Mouse (Mus musculus): Measurements from ENCODE around the gene Gm20388. TPM values are rescaled to one million over a fixed set of nuclear protein-coding genes. Genes with fewer than 3 reads are reported as not detected.

Gene Gm20388
- polyA plus RNA-seq (2016; fragmentation: Nextera tagmentation; extraction: Ambion mirVana): 2.3 and 2.5 TPM in 2 replicates

DNA sequence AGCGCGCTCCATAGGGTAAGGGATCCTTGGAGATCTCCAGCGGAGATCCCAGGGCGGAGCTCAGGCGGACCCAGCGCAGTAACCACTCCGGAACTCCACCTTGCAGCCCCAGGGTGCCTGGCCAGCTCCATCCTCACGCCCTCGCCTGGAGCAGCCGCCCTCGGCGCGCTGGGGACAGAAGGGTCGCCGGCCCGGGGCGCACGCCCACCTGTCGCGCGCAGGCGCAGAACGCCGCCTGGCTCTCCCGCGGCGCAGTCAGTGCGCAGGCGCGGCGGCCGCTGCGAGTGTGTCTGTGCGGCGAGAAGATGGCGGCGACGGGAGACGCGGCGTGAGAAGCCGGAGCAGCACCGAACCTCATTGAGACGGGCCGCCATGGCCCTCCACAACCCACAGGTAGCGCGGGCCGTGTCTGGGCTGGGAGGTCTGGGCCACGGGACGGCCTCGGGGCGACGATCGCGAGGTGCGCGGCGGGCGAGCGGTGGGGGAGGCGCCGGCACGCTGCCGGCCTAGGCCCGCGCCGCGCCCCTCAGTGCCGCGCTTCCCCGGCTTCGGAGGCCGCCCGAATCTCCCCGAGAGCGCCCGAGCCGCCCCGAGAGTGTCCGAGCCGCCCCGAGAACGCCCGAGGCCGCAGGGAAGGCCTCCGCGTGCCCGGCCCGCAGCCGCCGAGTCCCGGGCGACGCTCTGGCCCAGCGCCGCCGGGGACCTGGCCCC lies at the start of gene Gm20388:
Gm20388 (plus strand) TSS at position 295 of the 711 bp plus-strand sequence.
- peak within 1 kb of the TSS; percentile 98 for H3K27ac ChIP-seq
- H3K9me3 ChIP-seq (replicated peaks): no peaks in the 10 kb centered on the region
- under 1% methylated on average over 81 of the region's 97 CpGs for WGBS
- H3K27me3 ChIP-seq (ENCODE audit: low read depth, poor library complexity, severe bottlenecking): 0 out of 2 replicates have a peak, but pooled peaks cover 3% of the 10 kb centered on the region
- peaks cover 44% of the 10 kb centered on the region for H3K4me1 ChIP-seq
- peak; percentile 96 for DNase-seq (ENCODE audit: low spot score)
- H3K4me3 ChIP-seq: peak within 1 kb of the TSS; percentile 91
- 0 out of 2 replicates have a peak, but pooled peaks cover 4% of the 10 kb centered on the region for H3K36me3 ChIP-seq

DNA sequence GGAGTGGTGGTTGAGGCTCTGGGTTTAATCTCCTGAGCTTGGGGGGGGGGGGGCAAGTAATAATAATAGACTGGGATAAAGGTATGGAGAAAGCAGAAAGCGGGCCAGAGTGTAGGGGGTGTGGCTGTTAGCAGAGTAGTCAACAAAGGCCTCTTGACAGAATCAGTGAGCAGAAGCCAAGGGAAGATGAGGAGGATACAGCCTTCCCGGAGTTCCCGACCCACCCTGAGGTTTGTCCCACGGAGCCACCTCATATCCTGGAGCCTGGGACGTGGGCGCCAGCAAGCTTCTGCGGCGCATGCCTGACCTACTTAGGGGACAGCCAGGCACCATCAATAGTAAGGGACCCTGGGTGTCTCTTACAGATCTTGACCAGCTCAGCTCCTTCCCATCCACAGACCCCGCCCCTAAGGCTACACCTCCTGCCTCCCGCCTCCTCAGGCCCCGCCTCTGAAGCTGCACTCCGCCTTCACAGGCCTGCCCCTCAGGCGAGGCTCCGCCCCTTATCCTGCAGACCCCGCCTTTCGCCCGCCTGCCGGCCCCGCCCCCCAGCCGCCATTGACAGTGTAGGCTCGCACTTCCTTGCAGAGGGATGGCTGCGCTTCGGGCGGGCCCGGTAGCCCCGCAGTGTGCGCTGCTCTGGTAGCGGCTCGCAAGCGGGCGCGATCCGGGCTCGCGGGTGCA lies 48.8 kb upstream of the Gm20388 start, which contains the start of gene Klhl36:
Klhl36 (plus strand) TSS at position 561 of the 684 bp plus-strand sequence.
- 2% methylated on average over 35 of the region's 35 CpGs for WGBS
- peak within 1 kb of the TSS; percentile 68 for H3K4me3 ChIP-seq
- DNase-seq (ENCODE audit: low spot score): peak; percentile 98
- H3K27ac ChIP-seq: peak within 1 kb of the TSS; percentile 81
- no peaks in the 10 kb centered on the region for H3K36me3 ChIP-seq
- H3K9me3 ChIP-seq (replicated peaks): no peaks in the 10 kb centered on the region
- H3K4me1 ChIP-seq: peaks cover 32% of the 10 kb centered on the region
- peaks cover 42% of the 10 kb centered on the region for H3K27me3 ChIP-seq (ENCODE audit: low read depth, poor library complexity, severe bottlenecking)

DNA sequence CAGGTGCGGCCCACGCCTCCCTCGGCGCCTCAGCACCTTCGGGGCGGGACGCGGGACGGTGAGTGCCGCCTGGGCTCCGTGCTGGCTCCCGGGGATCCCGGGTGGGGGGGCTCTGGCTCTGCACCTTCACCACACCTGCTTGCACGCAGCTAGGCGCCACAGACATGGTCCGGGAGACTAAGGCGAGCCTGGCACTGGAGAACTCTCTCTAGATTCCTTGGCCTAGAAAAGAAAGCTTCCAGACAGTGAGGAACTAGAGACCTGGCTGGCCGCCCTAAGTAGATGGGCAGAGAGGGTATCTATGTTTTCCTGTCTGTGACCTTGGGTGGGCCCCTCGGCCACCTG lies 48.3 kb upstream of the Gm20388 start:
- H3K27me3 ChIP-seq (ENCODE audit: low read depth, poor library complexity, severe bottlenecking): peaks cover 42% of the 10 kb centered on the region
- peaks cover 32% of the 10 kb centered on the region for H3K4me1 ChIP-seq
- WGBS: 1% methylated on average over 19 of the region's 19 CpGs
- no peak for DNase-seq (ENCODE audit: low spot score)
- H3K27ac ChIP-seq: peak overlapping the region; percentile 81
- peak overlapping the region; percentile 68 for H3K4me3 ChIP-seq
- no peaks in the 10 kb centered on the region for H3K9me3 ChIP-seq (replicated peaks)
- no peaks in the 10 kb centered on the region for H3K36me3 ChIP-seq

DNA sequence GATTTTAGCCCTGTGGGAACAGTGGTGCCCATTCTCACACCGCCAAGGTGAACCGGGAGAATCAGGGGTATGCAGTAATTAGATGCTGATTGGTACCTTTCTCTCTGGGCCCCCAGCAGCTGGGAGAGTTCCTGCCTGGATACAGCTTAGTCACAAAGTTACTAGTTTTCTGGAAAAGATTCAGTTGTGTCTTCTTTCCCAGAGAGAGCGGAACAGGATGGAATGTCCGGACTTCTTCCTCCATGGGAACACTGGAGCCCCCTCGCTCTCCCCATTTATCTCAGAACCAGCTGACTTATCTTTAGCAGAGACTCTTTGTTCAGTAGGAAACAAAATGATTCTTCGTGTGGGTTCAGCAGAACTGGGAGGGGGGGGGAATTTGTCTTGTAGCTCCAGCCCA lies 47.9 kb upstream of the Gm20388 start:
- peaks cover 42% of the 10 kb centered on the region for H3K27me3 ChIP-seq (ENCODE audit: low read depth, poor library complexity, severe bottlenecking)
- no peaks in the 10 kb centered on the region for H3K36me3 ChIP-seq
- DNase-seq (ENCODE audit: low spot score): no peak
- peak overlapping the region; percentile 68 for H3K4me3 ChIP-seq
- H3K9me3 ChIP-seq (replicated peaks): no peaks in the 10 kb centered on the region
- H3K4me1 ChIP-seq: peaks cover 32% of the 10 kb centered on the region
- WGBS: 16% methylated on average over 6 of the region's 6 CpGs
- H3K27ac ChIP-seq: peak overlapping the region; percentile 81; the same call in 1 of the 2 replicates

DNA sequence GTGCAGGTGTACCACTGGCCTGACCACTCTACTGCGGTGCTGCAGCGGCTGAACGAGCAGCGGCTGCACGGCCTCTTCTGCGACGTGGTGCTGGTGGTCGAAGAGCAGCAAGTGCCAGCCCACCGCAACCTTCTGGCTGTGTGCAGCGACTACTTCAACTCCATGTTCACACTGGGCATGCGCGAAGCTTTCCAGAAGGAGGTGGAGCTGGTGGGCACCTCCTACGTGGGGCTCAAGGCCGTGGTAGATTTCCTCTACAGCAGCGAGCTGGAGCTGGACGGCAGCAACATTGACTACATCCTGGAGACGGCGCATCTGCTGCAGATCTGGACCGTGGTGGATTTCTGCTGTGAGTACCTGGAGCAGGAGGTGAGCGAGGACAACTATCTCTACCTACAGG lies 41.0 kb upstream of the Gm20388 start:
- Histone ChIP-seq H3K27ac (no peak overlapping the region), H3K36me3 (peaks cover 27% of the 10 kb centered on the region), H3K4me3 (no peak overlapping the region), H3K27me3 (ENCODE audit: low read depth, poor library complexity, severe bottlenecking) (peaks cover 25% of the 10 kb centered on the region), H3K4me1 (no peaks in the 10 kb centered on the region), H3K9me3 (replicated peaks) (no peaks in the 10 kb centered on the region; the same call in 1 of the 2 replicates)
- DNase-seq (ENCODE audit: low spot score): no peak
- whole genome bisulfite sequencing: 79% methylated on average over 20 of the region's 20 CpGs

DNA sequence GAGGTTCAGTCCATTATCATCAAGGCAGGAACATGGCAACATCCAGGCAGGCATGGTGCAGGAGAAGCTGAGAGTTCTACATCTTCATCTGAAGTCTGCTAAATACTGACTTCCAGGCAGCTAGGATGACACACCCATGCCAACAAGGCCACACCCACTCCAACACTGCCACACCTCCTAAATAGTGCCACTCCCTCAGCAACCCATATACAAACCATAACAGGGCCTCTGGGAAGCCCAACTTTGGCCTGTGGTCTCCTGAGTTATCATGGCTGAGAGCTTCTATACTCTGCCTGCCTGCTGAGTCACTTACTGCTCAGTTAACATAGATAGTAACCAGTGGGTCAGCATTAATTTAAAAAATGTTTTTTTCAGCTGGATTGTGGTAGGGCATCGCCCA lies 37.5 kb upstream of the Gm20388 start:
- no peak for DNase-seq (ENCODE audit: low spot score)
- WGBS: 95% methylated on average over 1 of the region's 1 CpGs
- no peak overlapping the region for H3K27ac ChIP-seq

DNA sequence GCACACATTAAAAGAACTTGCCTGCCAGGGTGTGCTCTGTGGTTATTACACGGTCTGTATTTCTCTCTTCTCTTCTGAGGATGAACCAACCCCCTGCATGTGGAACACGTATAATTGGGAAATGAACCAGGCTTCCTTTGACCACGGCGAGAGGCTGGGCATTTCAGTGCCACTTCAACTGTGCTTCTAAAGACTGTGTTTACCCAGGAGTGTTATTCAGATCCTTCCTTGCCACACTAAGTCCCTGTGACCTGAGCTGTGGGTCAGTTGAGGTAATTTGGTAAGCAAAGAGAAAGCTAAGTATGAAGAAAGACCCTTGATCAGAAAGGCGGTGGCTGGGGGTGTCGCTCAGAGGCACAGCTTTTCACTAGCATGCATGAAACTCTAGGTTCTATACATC lies 29.3 kb upstream of the Gm20388 start:
- WGBS: 84% methylated on average over 6 of the region's 6 CpGs
- no peak for DNase-seq (ENCODE audit: low spot score)
- H3K27me3 ChIP-seq (ENCODE audit: low read depth, poor library complexity, severe bottlenecking): peaks cover 16% of the 10 kb centered on the region; the same call in 1 of the 2 replicates

More for the DNA sequence above, 37.5 kb upstream of the Gm20388 start:
- H3K4me1 ChIP-seq: peaks cover 5% of the 10 kb centered on the region; the same call in 1 of the 2 replicates
- peaks cover 29% of the 10 kb centered on the region for H3K36me3 ChIP-seq
- no peak overlapping the region for H3K4me3 ChIP-seq
- peaks cover 19% of the 10 kb centered on the region for H3K27me3 ChIP-seq (ENCODE audit: low read depth, poor library complexity, severe bottlenecking)
- H3K9me3 ChIP-seq (replicated peaks): no peaks in the 10 kb centered on the region; the same call in 1 of the 2 replicates

DNA sequence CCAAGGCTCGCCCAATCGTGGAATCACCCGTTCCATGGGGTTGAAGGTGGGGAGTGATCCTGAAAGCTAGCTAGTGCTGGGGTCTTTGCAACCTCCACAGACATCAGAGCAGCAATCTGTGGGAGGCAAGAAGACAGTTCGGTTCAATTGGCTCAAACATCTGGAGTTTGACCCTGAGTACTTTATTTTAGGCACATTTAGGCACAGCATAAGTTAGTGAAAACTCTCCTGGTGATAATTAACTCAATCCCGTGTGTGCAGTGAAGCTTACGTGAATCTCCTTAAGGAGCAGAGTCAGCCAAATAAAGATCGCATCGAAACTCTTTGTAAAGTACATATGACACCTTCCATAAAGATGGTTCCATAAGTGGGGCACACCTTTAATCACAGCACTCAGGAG lies 28.7 kb upstream of the Gm20388 start:
- Histone ChIP-seq H3K4me3 (no peak overlapping the region), H3K27ac (no peak overlapping the region), H3K27me3 (ENCODE audit: low read depth, poor library complexity, severe bottlenecking) (peaks cover 16% of the 10 kb centered on the region; the same call in 1 of the 2 replicates), H3K4me1 (peaks cover 12% of the 10 kb centered on the region), H3K9me3 (replicated peaks) (no peaks in the 10 kb centered on the region), H3K36me3 (no peaks in the 10 kb centered on the region)
- WGBS: 68% methylated on average over 8 of the region's 8 CpGs
- DNase-seq (ENCODE audit: low spot score): no peak

More for the DNA sequence above, 29.3 kb upstream of the Gm20388 start:
- no peaks in the 10 kb centered on the region for H3K9me3 ChIP-seq (replicated peaks)
- H3K4me1 ChIP-seq: peaks cover 14% of the 10 kb centered on the region
- H3K27ac ChIP-seq: no peak overlapping the region
- no peak overlapping the region for H3K4me3 ChIP-seq
- no peaks in the 10 kb centered on the region for H3K36me3 ChIP-seq

DNA sequence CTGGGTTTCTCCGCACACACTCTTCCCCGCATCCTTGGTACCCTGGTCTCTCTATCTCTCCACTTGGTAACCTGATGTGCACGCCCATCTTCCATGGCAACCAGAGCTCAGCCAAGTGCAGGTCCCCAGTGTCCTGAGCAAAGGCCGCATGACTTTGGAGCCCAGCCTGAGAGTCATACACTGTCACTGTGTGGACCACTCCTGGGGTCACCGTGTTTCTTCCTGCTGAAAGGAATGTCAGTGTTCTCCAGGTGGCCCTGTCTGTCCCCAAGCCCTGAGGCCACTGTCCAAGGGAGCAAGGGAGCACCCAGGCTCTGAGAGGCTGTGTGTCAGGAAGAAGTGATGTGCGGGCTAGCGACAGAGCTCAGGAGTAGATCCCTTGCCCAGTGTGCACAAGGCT lies 27.4 kb upstream of the Gm20388 start:
- no peak overlapping the region for H3K27ac ChIP-seq
- peaks cover 12% of the 10 kb centered on the region for H3K4me1 ChIP-seq
- peaks cover 12% of the 10 kb centered on the region; the same call in 1 of the 2 replicates for H3K27me3 ChIP-seq (ENCODE audit: low read depth, poor library complexity, severe bottlenecking)
- no peak overlapping the region for H3K4me3 ChIP-seq
- DNase-seq (ENCODE audit: low spot score): no peak
- 93% methylated on average over 7 of the region's 7 CpGs for WGBS
- H3K9me3 ChIP-seq (replicated peaks): no peaks in the 10 kb centered on the region
- no peaks in the 10 kb centered on the region for H3K36me3 ChIP-seq

DNA sequence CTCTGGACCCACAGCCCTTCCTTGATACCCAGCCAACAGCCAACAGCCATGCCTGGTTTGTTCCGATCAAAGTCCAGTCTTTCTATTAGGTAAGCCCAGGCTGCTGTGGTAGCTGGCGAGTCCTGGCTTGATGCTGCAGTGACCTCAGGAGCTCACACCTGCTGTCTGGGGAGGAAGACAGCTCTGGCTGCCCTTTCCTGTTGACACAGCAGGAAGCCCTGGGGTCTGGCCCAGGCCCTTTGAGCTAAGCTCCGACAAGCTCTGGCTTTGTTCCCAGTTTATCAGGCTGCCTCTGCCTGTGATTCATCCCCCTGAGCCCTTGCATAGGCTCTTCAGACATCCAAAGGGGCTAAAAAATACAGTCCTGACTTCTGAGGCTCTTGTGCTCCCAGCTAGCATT lies 25.0 kb upstream of the Gm20388 start:
- Histone ChIP-seq H3K36me3 (no peaks in the 10 kb centered on the region), H3K27me3 (ENCODE audit: low read depth, poor library complexity, severe bottlenecking) (no peaks in the 10 kb centered on the region), H3K4me1 (peaks cover 12% of the 10 kb centered on the region), H3K4me3 (no peak overlapping the region), H3K27ac (0 out of 2 replicates have a peak overlapping the region, but pooled peaks have one; percentile 4), H3K9me3 (replicated peaks) (no peaks in the 10 kb centered on the region)
- 38% methylated on average over 3 of the region's 3 CpGs for WGBS
- DNase-seq (ENCODE audit: low spot score): no peak

DNA sequence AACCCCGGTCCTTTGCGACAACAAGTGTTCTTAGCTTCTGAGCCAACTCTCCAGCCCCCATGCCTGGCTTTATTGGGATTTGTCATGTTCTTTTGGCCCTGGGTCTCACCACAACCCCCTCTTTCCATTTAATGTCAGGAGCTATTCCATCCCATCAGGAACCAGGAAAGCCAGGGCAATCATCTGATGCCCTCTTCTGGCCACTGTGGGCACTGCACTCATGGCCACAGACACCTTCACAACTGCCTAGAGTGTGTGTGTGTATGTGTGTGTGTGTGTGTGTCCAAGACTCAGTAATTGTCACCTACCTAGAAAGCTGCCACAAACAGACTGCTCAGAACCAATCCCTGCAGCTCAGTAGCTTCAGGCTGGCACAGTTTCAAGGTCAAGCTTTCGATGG lies 23.5 kb upstream of the Gm20388 start:
- peak; percentile 75 for DNase-seq (ENCODE audit: low spot score)
- Histone ChIP-seq H3K36me3 (no peaks in the 10 kb centered on the region), H3K9me3 (replicated peaks) (no peaks in the 10 kb centered on the region), H3K4me3 (no peak overlapping the region), H3K27ac (no peak overlapping the region), H3K27me3 (ENCODE audit: low read depth, poor library complexity, severe bottlenecking) (no peaks in the 10 kb centered on the region), H3K4me1 (peaks cover 7% of the 10 kb centered on the region)
- 96% methylated on average over 3 of the region's 3 CpGs for WGBS

DNA sequence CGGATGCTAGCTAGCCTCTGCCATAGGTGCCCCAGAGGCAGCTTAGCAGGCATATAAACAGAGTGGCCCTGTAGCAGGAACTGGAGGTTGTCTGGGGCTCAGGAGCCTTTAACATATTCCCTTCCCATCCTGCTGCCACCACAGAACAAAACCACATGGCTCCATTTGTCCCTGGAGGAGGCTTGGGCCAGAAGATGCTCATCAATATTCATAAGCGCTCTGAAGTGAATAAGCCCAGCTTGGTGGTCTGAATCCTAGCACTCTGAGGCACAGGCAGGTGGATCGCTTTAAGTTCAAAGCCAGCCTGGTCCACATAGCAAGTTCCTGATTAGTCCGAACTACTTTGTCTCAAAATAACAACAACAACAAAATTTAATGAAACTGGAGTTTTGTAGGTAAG lies 22.6 kb upstream of the Gm20388 start:
- H3K36me3 ChIP-seq: no peaks in the 10 kb centered on the region
- H3K27ac ChIP-seq: no peak overlapping the region
- peaks cover 7% of the 10 kb centered on the region for H3K4me1 ChIP-seq
- no peak for DNase-seq (ENCODE audit: low spot score)
- WGBS: 77% methylated on average over 4 of the region's 4 CpGs
- H3K9me3 ChIP-seq (replicated peaks): no peaks in the 10 kb centered on the region
- H3K27me3 ChIP-seq (ENCODE audit: low read depth, poor library complexity, severe bottlenecking): no peaks in the 10 kb centered on the region
- no peak overlapping the region for H3K4me3 ChIP-seq

DNA sequence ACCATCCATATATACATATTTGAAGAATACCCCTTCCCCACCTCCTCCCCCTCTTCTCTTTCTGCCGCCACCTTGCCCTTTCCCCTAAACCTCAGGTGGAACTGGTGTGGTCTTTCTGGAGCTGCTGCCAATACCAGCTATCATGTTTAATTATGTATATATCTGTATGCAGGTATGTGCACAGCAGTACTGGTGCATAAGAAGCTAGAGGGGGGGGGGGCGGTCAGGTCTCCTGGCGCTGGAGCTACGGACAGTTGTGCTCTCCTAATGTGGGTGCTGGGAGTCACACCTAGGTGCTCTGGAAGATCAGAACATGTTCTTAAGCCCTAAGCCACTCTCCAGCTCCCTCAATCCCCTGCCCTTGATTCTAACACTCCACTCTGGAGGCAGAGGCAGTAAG lies 13.6 kb upstream of the Gm20388 start:
- no peak overlapping the region for H3K4me3 ChIP-seq
- H3K27me3 ChIP-seq (ENCODE audit: low read depth, poor library complexity, severe bottlenecking): peaks cover 29% of the 10 kb centered on the region
- H3K36me3 ChIP-seq: no peaks in the 10 kb centered on the region
- peaks cover 7% of the 10 kb centered on the region for H3K4me1 ChIP-seq
- 81% methylated on average over 4 of the region's 4 CpGs for WGBS
- H3K9me3 ChIP-seq (replicated peaks): no peaks in the 10 kb centered on the region
- no peak overlapping the region for H3K27ac ChIP-seq
- DNase-seq (ENCODE audit: low spot score): no peak
